Mouse (Mus musculus) megakaryocyte, embryonic 14.5 days (primary cell): ENCODE results near the gene Klf13. TPM values are rescaled to one million over a fixed set of nuclear protein-coding genes. Genes with fewer than 3 reads are reported as not detected.
A peak's percentile ranks its signal among the peaks of the same experiment; 100 is the strongest.

Experiments used
- H3K27me3 ChIP-seq: replicated peaks from 2 replicates; pipeline ENCODE3; 2012; ENCODE audit warnings: inconsistent platforms
- H3K36me3 ChIP-seq: replicated peaks from 2 replicates; pipeline ENCODE3; 2012; ENCODE audit warnings: low read length, inconsistent platforms, mixed read lengths
- H3K4me1 ChIP-seq: 2 replicates; pipeline ENCODE4 v1.6.1; 2012; ENCODE audit warnings: inconsistent platforms
- H3K4me3 ChIP-seq: replicated peaks from 2 replicates; pipeline ENCODE3; 2012; ENCODE audit warnings: moderate library complexity, mild to moderate bottlenecking, inconsistent platforms
- H3K9me3 ChIP-seq: 2 replicates; pipeline ENCODE4 v1.6.1; 2012; ENCODE audit warnings: inconsistent platforms
- FLI1 ChIP-seq: IDR thresholded peaks from 2 replicates; pipeline ENCODE4 v1.6.1; 2012; ENCODE audit warnings: low read length, inconsistent platforms, mixed read lengths
- GATA1 ChIP-seq: IDR thresholded peaks from 3 replicates; pipeline ENCODE4 v1.6.1; 2012; ENCODE audit warnings: mixed read lengths, low read length, inconsistent platforms, borderline replicate concordance
- polyA plus RNA-seq: library from polyadenylated mRNA; stranded (reverse); fragments of >175 nt; gene quantifications from 2 replicates; pipeline ENCODE4 v1.2.3, GENCODE M21; 2012; ENCODE audit warnings: low replicate concordance; ENCODE audit not compliant: insufficient read depth

Gene Klf13
- polyA plus RNA-seq, 1 experiment = 117 TPM

DNA sequence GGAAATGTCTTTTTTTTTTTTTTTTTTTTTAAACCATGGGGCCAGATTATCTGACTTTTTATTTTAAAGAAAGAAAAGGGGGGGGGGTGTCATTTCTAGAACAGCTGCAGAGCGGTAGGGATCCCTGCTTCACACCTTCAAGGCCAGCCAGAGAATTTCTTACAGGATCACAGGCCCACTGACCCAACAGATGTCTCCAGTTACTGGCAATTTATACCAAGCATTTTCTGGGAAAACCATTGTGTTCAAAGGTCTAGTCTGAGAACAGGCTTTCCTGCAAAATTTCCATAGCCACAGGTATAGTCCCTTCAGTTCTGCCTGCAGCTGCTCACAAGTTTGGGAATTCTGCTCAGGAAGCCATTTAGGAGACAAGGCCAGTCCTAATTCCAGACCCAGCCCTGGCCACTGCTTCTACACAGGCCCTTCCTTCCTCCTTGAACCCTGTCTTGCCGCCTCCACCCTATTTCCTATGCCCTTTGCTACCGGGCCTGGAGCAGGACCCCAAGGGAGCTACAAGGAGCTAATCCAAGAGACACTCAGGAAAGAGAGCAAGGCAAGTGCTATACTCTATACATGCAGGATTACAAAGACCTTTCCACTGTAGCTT is 36.0 kb downstream of the Klf13 start:
- peaks cover 7% of the 10 kb centered on the region for H3K27me3 ChIP-seq
- no peak for TF ChIP-seq FLI1
- no peak for TF ChIP-seq GATA1
- H3K4me1 ChIP-seq = peaks cover 90% of the 10 kb centered on the region
- no peak overlapping the region for H3K4me3 ChIP-seq
- peaks cover 53% of the 10 kb centered on the region for H3K36me3 ChIP-seq
- no peaks in the 10 kb centered on the region for H3K9me3 ChIP-seq

DNA sequence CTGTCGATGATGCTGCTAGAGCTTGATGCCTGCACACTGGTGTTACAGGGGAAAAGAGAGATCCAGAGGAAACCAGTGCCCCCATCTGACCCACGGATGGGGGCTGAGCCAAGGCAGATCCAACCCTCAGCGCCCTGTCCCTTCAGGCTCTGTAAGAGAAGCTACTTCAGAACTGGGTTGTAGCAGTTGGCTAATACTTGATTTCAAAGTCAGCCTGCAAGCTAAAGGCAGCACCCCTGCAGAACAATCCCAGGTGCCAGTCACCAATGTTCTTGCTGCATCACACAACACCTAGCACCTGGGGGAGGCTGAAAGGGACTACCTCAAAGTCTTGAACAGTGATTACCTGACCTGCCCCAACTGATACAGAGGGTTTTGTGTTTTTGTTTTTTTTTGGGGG is 36.8 kb downstream of the Klf13 start:
- Histone ChIP-seq H3K36me3 (peaks cover 45% of the 10 kb centered on the region), H3K4me1 (peaks cover 90% of the 10 kb centered on the region), H3K27me3 (peaks cover 9% of the 10 kb centered on the region), H3K9me3 (no peaks in the 10 kb centered on the region), H3K4me3 (no peak overlapping the region)
- TF ChIP-seq FLI1 (no peak), GATA1 (no peak)

DNA sequence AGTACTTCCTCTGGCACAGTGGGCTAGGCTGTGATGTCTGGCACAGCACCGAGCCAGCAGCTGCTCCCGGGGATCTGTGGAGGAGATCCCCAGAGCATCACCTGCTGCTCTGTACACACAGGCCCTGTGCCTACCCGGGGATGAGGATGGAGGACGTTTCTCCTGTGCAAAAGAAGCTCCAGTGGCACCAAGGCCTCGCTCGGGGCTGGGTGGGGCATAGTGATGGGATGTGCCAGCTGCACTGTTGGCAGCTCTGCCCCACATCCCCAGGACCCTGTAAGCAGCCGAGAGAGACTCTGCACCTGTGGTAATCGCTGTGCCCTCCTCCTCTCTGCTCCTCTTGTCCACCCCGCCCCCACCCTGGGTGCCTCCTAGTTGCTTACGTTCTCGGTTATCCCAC is 37.4 kb downstream of the Klf13 start:
- TF ChIP-seq FLI1 (no peak), GATA1 (no peak)
- Histone ChIP-seq H3K9me3 (no peaks in the 10 kb centered on the region), H3K36me3 (peaks cover 43% of the 10 kb centered on the region), H3K4me3 (no peak overlapping the region), H3K4me1 (peaks cover 92% of the 10 kb centered on the region), H3K27me3 (peaks cover 9% of the 10 kb centered on the region)

DNA sequence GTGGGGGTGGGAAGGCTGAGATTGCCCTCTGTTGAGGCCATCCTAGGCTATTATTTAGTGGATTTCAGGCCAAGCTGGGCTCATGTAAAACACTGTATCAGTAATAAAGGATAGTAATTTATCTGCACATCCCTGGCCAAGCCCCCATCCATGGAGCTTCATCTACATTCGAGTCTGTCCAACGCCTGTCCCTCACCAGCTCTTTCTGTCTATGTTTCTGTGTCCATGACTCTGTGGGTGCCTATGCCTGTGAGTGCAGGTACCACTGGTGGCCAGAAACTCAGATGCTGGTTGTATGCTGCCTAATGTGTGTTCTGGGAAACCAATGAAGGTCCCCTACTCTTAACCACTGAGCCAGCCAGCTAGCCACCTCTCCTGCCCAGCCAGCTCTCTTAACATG is 38.3 kb downstream of the Klf13 start:
- Histone ChIP-seq H3K4me1 (peaks cover 92% of the 10 kb centered on the region), H3K36me3 (peaks cover 42% of the 10 kb centered on the region), H3K4me3 (no peak overlapping the region), H3K27me3 (peaks cover 9% of the 10 kb centered on the region), H3K9me3 (no peaks in the 10 kb centered on the region)
- TF ChIP-seq FLI1 (no peak), GATA1 (no peak)

- TF ChIP-seq GATA1 (no peak), FLI1 (no peak)
- no peak overlapping the region for H3K4me3 ChIP-seq
- H3K9me3 ChIP-seq = no peaks in the 10 kb centered on the region
- H3K36me3 ChIP-seq = peaks cover 45% of the 10 kb centered on the region
- H3K4me1 ChIP-seq = peaks cover 92% of the 10 kb centered on the region
- peaks cover 9% of the 10 kb centered on the region for H3K27me3 ChIP-seq
These were observed 38.8 kb downstream of the Klf13 start for GRCm38 (mm10) chr7:63899925-63900324.

GRCm38 (mm10) chr7:63898201-63898600 is 40.5 kb downstream of the Klf13 start:
- no peak for TF ChIP-seq GATA1
- TF ChIP-seq FLI1 = no peak
- no peaks in the 10 kb centered on the region for H3K9me3 ChIP-seq
- H3K4me1 ChIP-seq = peaks cover 82% of the 10 kb centered on the region
- H3K27me3 ChIP-seq = peaks cover 9% of the 10 kb centered on the region
- H3K4me3 ChIP-seq = peak overlapping the region; percentile 67
- peaks cover 42% of the 10 kb centered on the region for H3K36me3 ChIP-seq

DNA sequence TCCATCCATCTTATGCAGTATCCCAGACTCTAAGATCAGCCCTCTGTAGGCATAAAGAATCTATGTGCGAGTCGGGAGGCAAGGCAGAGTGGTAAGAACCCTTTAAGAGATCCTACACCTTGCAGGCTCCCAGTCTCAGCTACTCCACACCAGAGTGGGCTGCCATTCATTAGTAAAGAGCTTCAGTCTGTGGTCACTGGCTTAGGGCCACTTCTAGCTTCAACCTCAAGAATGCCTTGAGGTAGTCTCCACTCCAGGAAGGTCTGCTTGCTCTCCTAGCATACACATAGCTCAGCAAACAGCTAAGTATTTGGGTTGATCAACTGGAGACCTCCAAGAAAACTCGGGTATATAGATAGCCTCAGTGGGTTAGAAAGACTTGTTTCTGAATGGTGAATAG is 41.1 kb downstream of the Klf13 start:
- no peak for TF ChIP-seq FLI1
- no peak for TF ChIP-seq GATA1
- no peaks in the 10 kb centered on the region for H3K9me3 ChIP-seq
- H3K4me3 ChIP-seq = peak overlapping the region; percentile 85
- peaks cover 9% of the 10 kb centered on the region for H3K27me3 ChIP-seq
- H3K36me3 ChIP-seq = peaks cover 39% of the 10 kb centered on the region
- peaks cover 78% of the 10 kb centered on the region for H3K4me1 ChIP-seq

DNA sequence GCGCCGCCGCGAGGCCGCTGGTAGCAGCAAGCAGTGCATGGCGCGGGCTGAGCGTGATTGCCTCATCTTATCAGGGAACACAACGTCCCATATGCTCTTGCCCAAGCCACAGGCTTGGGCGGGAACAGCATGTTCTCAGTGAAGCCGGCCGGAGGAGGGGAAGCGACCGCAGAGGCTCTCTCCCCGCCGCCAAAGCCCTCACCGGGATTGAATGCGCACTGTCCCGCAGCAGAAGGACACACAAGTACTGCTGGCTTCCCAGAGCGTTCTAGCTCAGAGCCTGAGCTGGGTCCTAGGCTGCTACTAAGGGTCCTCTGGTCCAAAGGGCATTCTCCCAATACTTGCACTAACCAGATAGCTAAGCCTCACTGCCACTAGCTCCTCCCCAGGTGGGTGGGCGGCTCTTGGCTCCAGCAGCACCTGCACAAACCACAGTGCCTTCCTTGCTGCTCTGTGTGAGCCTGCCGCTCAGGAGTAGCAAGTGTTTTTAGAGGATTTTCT is 41.7 kb downstream of the Klf13 start:
- no peak for TF ChIP-seq GATA1
- TF ChIP-seq FLI1 = no peak
- Histone ChIP-seq H3K36me3 (peaks cover 41% of the 10 kb centered on the region), H3K9me3 (no peaks in the 10 kb centered on the region), H3K4me3 (peak overlapping the region; percentile 85), H3K27me3 (peaks cover 9% of the 10 kb centered on the region), H3K4me1 (peaks cover 75% of the 10 kb centered on the region)

GRCm38 (mm10) chr7:63896276-63896967 is 42.3 kb downstream of the Klf13 start:
- peaks cover 69% of the 10 kb centered on the region for H3K4me1 ChIP-seq
- peak overlapping the region; percentile 85 for H3K4me3 ChIP-seq
- H3K36me3 ChIP-seq = peaks cover 39% of the 10 kb centered on the region

GRCm38 (mm10) chr7:63895223-63895622 is 43.5 kb downstream of the Klf13 start:
- Histone ChIP-seq H3K27me3 (peaks cover 9% of the 10 kb centered on the region), H3K4me3 (no peak overlapping the region), H3K36me3 (peaks cover 39% of the 10 kb centered on the region), H3K4me1 (peaks cover 61% of the 10 kb centered on the region), H3K9me3 (no peaks in the 10 kb centered on the region)
- no peak for TF ChIP-seq GATA1
- TF ChIP-seq FLI1 = no peak

More at GRCm38 (mm10) chr7:63896276-63896967, 42.3 kb downstream of the Klf13 start:
- H3K9me3 ChIP-seq = no peaks in the 10 kb centered on the region
- TF ChIP-seq FLI1 (no peak), GATA1 (no peak)
- peaks cover 9% of the 10 kb centered on the region for H3K27me3 ChIP-seq

GRCm38 (mm10) chr7:63894662-63895061 is 44.1 kb downstream of the Klf13 start:
- no peak for TF ChIP-seq GATA1
- no peak for TF ChIP-seq FLI1
- Histone ChIP-seq H3K4me1 (peaks cover 63% of the 10 kb centered on the region), H3K27me3 (peaks cover 9% of the 10 kb centered on the region), H3K4me3 (no peak overlapping the region), H3K9me3 (no peaks in the 10 kb centered on the region), H3K36me3 (peaks cover 44% of the 10 kb centered on the region)
